Mouse (Mus musculus): Measurements from ENCODE around the gene Cdsn. TPM values are rescaled to one million over a fixed set of nuclear protein-coding genes. Genes with fewer than 3 reads are reported as not detected.

The Cdsn gene
- polyA plus RNA-seq, 1 experiment from 2014 or later = 0.09 TPM

DNA sequence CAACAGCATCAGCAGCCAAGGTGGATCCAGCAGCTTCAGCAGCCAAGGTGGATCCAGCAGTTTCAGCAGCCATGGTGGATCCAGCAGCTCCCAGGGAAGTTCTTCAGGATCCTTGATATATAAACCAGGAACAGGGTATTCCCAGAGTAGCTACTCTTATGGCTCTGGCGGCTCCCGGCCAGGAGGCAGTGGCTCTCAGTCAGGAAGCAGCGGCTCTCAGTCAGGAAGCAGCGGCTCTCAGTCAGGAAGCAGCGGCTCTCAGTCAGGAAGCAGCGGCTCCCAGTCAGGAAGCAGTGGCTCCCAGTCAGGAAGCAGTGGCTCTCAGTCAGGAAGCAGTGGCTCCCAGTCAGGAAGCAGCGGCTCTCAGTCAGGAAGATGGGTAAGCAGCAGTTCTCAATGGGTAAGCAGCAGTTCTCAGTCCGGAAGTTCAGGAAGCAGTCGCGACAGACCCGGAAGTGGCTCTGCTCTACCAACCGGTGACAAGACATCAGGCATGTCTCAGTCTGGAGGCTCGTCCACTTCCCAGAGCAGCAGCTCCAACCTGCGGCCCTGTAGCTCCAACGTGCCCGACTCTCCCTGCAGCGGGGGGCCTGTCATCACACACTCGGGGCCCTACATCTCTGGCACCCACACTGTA lies 3.0 kb downstream of the Cdsn start:
- Histone ChIP-seq H3K36me3 (ENCODE audit: control insufficient read depth, insufficient read depth, low read length) (no peaks in the 10 kb centered on the region), H3K27ac (ENCODE audit: low read length) (no peak overlapping the region), H3K4me3 (ENCODE audit: low read depth, low read length) (no peak overlapping the region), H3K9me3 (replicated peaks; ENCODE audit: control insufficient read depth, low read length, poor library complexity, severe bottlenecking) (no peaks in the 10 kb centered on the region), H3K4me2 (ENCODE audit: low read length) (no peak overlapping the region), H3K4me1 (ENCODE audit: control insufficient read depth, insufficient read depth, low read length) (no peaks in the 10 kb centered on the region), H3K9ac (ENCODE audit: low read depth, low read length) (no peak overlapping the region), H3K27me3 (ENCODE audit: control insufficient read depth, insufficient read depth, low read depth, low read length) (0 out of 2 replicates have a peak, but pooled peaks cover 2% of the 10 kb centered on the region)
- ATAC-seq = no peak
- 92% methylated on average over 18 of the region's 18 CpGs for WGBS

GRCm38 (mm10) chr17:35556186-35556765 lies 4.3 kb downstream of the Cdsn start:
- no peak for ATAC-seq
- H3K9me3 ChIP-seq (replicated peaks; ENCODE audit: control insufficient read depth, low read length, poor library complexity, severe bottlenecking) = no peaks in the 10 kb centered on the region
- H3K4me1 ChIP-seq (ENCODE audit: control insufficient read depth, insufficient read depth, low read length) = no peaks in the 10 kb centered on the region
- WGBS = 92% methylated on average over 13 of the region's 13 CpGs
- H3K27ac ChIP-seq (ENCODE audit: low read length) = no peak overlapping the region
- H3K9ac ChIP-seq (ENCODE audit: low read depth, low read length) = no peak overlapping the region
- no peaks in the 10 kb centered on the region for H3K36me3 ChIP-seq (ENCODE audit: control insufficient read depth, insufficient read depth, low read length)
- H3K4me3 ChIP-seq (ENCODE audit: low read depth, low read length) = no peak overlapping the region
- H3K4me2 ChIP-seq (ENCODE audit: low read length) = no peak overlapping the region
- 0 out of 2 replicates have a peak, but pooled peaks cover 2% of the 10 kb centered on the region for H3K27me3 ChIP-seq (ENCODE audit: control insufficient read depth, insufficient read depth, low read depth, low read length)

GRCm38 (mm10) chr17:35556812-35557211 lies 4.9 kb downstream of the Cdsn start:
- no peak overlapping the region for H3K27ac ChIP-seq (ENCODE audit: low read length)
- no peaks in the 10 kb centered on the region for H3K36me3 ChIP-seq (ENCODE audit: control insufficient read depth, insufficient read depth, low read length)
- no peaks in the 10 kb centered on the region for H3K4me1 ChIP-seq (ENCODE audit: control insufficient read depth, insufficient read depth, low read length)
- no peak for ATAC-seq
- H3K9me3 ChIP-seq (replicated peaks; ENCODE audit: control insufficient read depth, low read length, poor library complexity, severe bottlenecking) = no peaks in the 10 kb centered on the region
- H3K27me3 ChIP-seq (ENCODE audit: control insufficient read depth, insufficient read depth, low read depth, low read length) = 0 out of 2 replicates have a peak, but pooled peaks cover 2% of the 10 kb centered on the region
- no peak overlapping the region for H3K4me2 ChIP-seq (ENCODE audit: low read length)
- 27% methylated on average over 5 of the region's 5 CpGs for WGBS
- H3K4me3 ChIP-seq (ENCODE audit: low read depth, low read length) = no peak overlapping the region
- no peak overlapping the region for H3K9ac ChIP-seq (ENCODE audit: low read depth, low read length)

DNA sequence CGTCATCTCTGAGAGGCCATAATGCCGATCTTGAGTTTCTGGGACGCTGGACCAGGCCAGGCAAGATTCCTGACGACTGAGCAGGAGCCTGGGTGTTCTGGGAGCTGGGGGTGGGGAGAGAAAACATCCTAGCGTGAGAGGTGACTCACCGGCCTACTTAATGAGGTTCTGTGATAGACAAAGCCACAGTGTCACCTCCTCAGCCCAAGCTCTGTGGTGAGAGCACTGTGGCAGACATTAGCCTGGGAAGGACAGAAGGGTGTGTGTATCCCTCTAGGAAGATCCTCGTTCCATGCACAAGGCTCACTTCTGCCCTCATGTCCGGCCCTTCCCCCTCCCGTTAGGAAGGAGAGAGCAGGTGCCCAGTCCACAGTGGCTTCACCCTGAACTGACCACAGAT lies 5.4 kb downstream of the Cdsn start:
- no peak for ATAC-seq
- WGBS = 86% methylated on average over 9 of the region's 9 CpGs
- no peaks in the 10 kb centered on the region for H3K9me3 ChIP-seq (replicated peaks; ENCODE audit: control insufficient read depth, low read length, poor library complexity, severe bottlenecking)
- H3K36me3 ChIP-seq (ENCODE audit: control insufficient read depth, insufficient read depth, low read length) = no peaks in the 10 kb centered on the region
- no peaks in the 10 kb centered on the region for H3K4me1 ChIP-seq (ENCODE audit: control insufficient read depth, insufficient read depth, low read length)
- H3K4me2 ChIP-seq (ENCODE audit: low read length) = no peak overlapping the region
- H3K9ac ChIP-seq (ENCODE audit: low read depth, low read length) = no peak overlapping the region
- no peak overlapping the region for H3K4me3 ChIP-seq (ENCODE audit: low read depth, low read length)
- H3K27ac ChIP-seq (ENCODE audit: low read length) = no peak overlapping the region
- 0 out of 2 replicates have a peak, but pooled peaks cover 2% of the 10 kb centered on the region for H3K27me3 ChIP-seq (ENCODE audit: control insufficient read depth, insufficient read depth, low read depth, low read length)

DNA sequence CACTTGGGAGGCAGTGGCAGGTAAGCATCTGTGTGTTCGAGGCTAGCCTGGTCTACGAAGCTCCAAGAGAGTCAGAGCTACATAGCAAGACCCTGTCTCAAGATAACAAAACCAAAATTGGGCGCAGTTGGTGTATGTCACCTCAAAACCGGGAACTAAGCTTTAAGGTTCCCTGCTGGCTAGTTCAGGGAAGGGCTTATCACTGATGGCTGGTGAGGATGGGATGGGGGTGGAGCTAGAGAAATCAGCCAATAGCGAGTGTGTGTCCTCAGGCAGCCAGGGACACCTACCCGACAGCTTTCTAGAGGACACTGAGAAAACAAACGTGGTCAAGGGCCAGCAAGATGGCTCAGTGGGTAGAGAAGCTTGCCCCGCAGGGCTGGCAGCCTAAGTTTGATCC lies 6.3 kb downstream of the Cdsn start:
- Histone ChIP-seq H3K4me1 (ENCODE audit: control insufficient read depth, insufficient read depth, low read length) (no peaks in the 10 kb centered on the region), H3K27me3 (ENCODE audit: control insufficient read depth, insufficient read depth, low read depth, low read length) (0 out of 2 replicates have a peak, but pooled peaks cover 2% of the 10 kb centered on the region), H3K36me3 (ENCODE audit: control insufficient read depth, insufficient read depth, low read length) (no peaks in the 10 kb centered on the region), H3K9me3 (replicated peaks; ENCODE audit: control insufficient read depth, low read length, poor library complexity, severe bottlenecking) (no peaks in the 10 kb centered on the region), H3K4me3 (ENCODE audit: low read depth, low read length) (no peak overlapping the region), H3K4me2 (ENCODE audit: low read length) (no peak overlapping the region), H3K9ac (ENCODE audit: low read depth, low read length) (no peak overlapping the region), H3K27ac (ENCODE audit: low read length) (no peak overlapping the region)
- ATAC-seq = no peak
- 64% methylated on average over 8 of the region's 8 CpGs for WGBS

DNA sequence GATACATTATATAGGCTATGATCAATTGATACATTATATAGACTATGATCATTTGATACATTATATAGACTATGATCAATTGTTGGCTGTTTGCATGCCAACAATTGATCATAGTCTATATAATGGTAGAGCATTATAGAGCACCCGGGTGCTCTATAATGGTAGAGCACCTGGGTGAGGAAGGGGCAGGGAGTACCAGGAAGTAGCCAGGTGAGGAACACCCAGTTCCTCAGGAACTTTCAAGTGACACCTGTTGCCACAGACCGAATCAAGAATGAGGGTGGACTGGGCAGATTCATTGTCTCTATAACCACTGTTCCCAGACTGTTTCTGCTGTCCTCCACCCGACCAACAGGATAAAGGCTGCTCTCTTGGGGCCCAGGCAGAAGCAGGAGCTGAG lies 15.2 kb downstream of the Cdsn start, which contains the start of gene 2300002M23Rik:
Gene 2300002M23Rik, plus strand, starts transcription at position 301 of the 400 bp plus-strand sequence.
- H3K4me3 ChIP-seq (ENCODE audit: low read depth, low read length) = no peak within 1 kb of the TSS
- H3K4me1 ChIP-seq (ENCODE audit: control insufficient read depth, insufficient read depth, low read length) = peaks cover 7% of the 10 kb centered on the region; the same call in 1 of the 2 replicates
- no peak within 1 kb of the TSS for H3K9ac ChIP-seq (ENCODE audit: low read depth, low read length)
- H3K4me2 ChIP-seq (ENCODE audit: low read length) = no peak within 1 kb of the TSS
- no peak for ATAC-seq
- H3K27ac ChIP-seq (ENCODE audit: low read length) = no peak within 1 kb of the TSS
- H3K27me3 ChIP-seq (ENCODE audit: control insufficient read depth, insufficient read depth, low read depth, low read length) = peaks cover 11% of the 10 kb centered on the region
- WGBS = 52% methylated on average over 3 of the region's 3 CpGs
- H3K36me3 ChIP-seq (ENCODE audit: control insufficient read depth, insufficient read depth, low read length) = no peaks in the 10 kb centered on the region
- H3K9me3 ChIP-seq (replicated peaks; ENCODE audit: control insufficient read depth, low read length, poor library complexity, severe bottlenecking) = no peaks in the 10 kb centered on the region

DNA sequence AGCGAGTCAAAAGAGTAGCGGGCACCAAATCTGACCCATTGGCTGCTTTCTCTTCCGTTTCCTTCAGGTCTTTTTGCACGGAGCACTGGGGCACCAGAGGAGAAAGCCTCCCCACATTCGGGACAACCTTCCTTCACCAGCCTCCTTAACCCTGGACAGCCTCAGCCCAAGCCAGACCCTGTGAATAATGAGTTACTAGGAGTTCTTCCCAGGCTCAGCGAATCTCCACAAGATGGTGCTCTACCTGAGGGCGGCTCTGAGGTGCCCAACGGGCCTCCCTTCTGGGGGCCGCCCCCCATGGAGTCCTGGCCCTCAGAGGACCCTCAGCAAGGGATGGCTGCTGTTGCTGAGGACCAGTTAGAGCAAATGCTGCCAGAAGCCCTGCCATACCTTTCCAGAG lies 15.8 kb downstream of the Cdsn start:
- peaks cover 11% of the 10 kb centered on the region for H3K27me3 ChIP-seq (ENCODE audit: control insufficient read depth, insufficient read depth, low read depth, low read length)
- H3K9ac ChIP-seq (ENCODE audit: low read depth, low read length) = no peak overlapping the region
- no peak overlapping the region for H3K27ac ChIP-seq (ENCODE audit: low read length)
- peaks cover 7% of the 10 kb centered on the region; the same call in 1 of the 2 replicates for H3K4me1 ChIP-seq (ENCODE audit: control insufficient read depth, insufficient read depth, low read length)
- 28% methylated on average over 9 of the region's 9 CpGs for WGBS
- no peak overlapping the region for H3K4me3 ChIP-seq (ENCODE audit: low read depth, low read length)
- no peaks in the 10 kb centered on the region for H3K36me3 ChIP-seq (ENCODE audit: control insufficient read depth, insufficient read depth, low read length)
- no peaks in the 10 kb centered on the region for H3K9me3 ChIP-seq (replicated peaks; ENCODE audit: control insufficient read depth, low read length, poor library complexity, severe bottlenecking)
- no peak overlapping the region for H3K4me2 ChIP-seq (ENCODE audit: low read length)
- ATAC-seq = no peak

- Histone ChIP-seq H3K9ac (ENCODE audit: low read depth, low read length) (peak overlapping the region; percentile 17; the same call in 1 of the 2 replicates), H3K4me1 (ENCODE audit: control insufficient read depth, insufficient read depth, low read length) (peaks cover 7% of the 10 kb centered on the region; the same call in 1 of the 2 replicates), H3K27me3 (ENCODE audit: control insufficient read depth, insufficient read depth, low read depth, low read length) (peaks cover 11% of the 10 kb centered on the region), H3K4me3 (ENCODE audit: low read depth, low read length) (peak overlapping the region; percentile 31), H3K9me3 (replicated peaks; ENCODE audit: control insufficient read depth, low read length, poor library complexity, severe bottlenecking) (no peaks in the 10 kb centered on the region), H3K36me3 (ENCODE audit: control insufficient read depth, insufficient read depth, low read length) (no peaks in the 10 kb centered on the region), H3K4me2 (ENCODE audit: low read length) (peak overlapping the region; percentile 62), H3K27ac (ENCODE audit: low read length) (no peak overlapping the region)
- ATAC-seq = peak; percentile 75
- 2% methylated on average over 28 of the region's 28 CpGs for WGBS
Observed at GRCm38 (mm10) chr17:35569091-35569944, 17.4 kb downstream of the Cdsn start.

All from midbrain, embryonic 16.5 days (tissue).